Comparison of ENCODE assay signal across 24 mouse cellular contexts in the genomic region with DNA sequence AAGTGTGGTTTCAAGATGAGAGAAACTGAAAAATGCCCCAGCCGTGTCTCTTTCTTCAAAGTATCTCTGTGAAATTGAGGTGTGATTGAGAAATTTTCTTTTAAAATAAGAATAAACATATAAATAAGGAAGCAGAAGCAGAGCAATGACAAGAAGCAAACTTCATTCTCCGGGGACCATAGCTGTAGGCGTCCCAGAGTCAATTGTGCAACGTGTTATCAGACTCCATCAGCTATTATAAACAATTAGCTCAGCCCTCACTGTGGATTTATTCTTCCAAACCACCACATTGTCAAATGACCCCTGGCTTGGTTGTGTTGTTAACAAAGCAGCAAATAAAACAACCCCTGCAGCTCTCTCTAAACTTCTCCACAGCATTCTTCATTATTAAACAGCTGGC.
DNase-seq lines count a peak whose midpoint lies in the region; ATAC-seq and TF ChIP-seq lines count a peak whose summit lies in the region.
"Had no signal": no experiment of that assay in that cellular context is flagged by ENCODE, and none has a peak within 500 bp of the region (broad histone marks: within the 10 kb centered on the region; RNA-seq: fewer than 3 reads in every experiment).

No protein-coding gene starts in this region.

- no peaks in the 10 kb centered on the region for H3K4me1 ChIP-seq in lung, embryonic 14.5 days (ENCODE audit: insufficient read depth)
- H3K4me1 ChIP-seq in lung, postnatal 0 days (ENCODE audit: insufficient read depth, low read depth, low read length): no peaks in the 10 kb centered on the region
- H3K4me1 ChIP-seq: forebrain, embryonic 10.5 days; forebrain, embryonic 13.5 days; heart, embryonic 10.5 days; heart, embryonic 13.5 days had no signal

- H3K27ac ChIP-seq in lung, embryonic 14.5 days (ENCODE audit: low read depth): no peak overlapping the region
- no peak overlapping the region for H3K27ac ChIP-seq in lung, postnatal 0 days (ENCODE audit: low read length)
- H3K27ac ChIP-seq: forebrain, embryonic 10.5 days; forebrain, embryonic 13.5 days; heart, adult 2 months; heart, embryonic 10.5 days; heart, embryonic 13.5 days; hindbrain, embryonic 14.5 days; hindbrain, postnatal 0 days had no signal

- H3K4me2 ChIP-seq in lung, embryonic 14.5 days: no peak overlapping the region
- no peak overlapping the region for H3K4me2 ChIP-seq in lung, postnatal 0 days (replicated peaks; ENCODE audit: low read depth, low read length)
- peak overlapping the region; percentile 32 for H3K4me2 ChIP-seq in myocyte (ENCODE audit: low read depth)
- H3K4me2 ChIP-seq: forebrain, embryonic 13.5 days; heart, embryonic 13.5 days; hindbrain, embryonic 14.5 days had no signal

- WGBS in lung, embryonic 14.5 days: 38% methylated on average over 4 of the region's 4 CpGs
- WGBS in lung, postnatal 0 days: 37% methylated on average over 4 of the region's 4 CpGs

- no peaks in the 10 kb centered on the region for H3K9me3 ChIP-seq in lung, embryonic 14.5 days (ENCODE audit: low read depth, low read length)
- H3K9me3 ChIP-seq in lung, postnatal 0 days (ENCODE audit: low read length): no peaks in the 10 kb centered on the region
- H3K9me3 ChIP-seq: forebrain, embryonic 10.5 days; forebrain, embryonic 13.5 days; heart, embryonic 10.5 days; heart, embryonic 13.5 days had no signal

- H3K9ac ChIP-seq in lung, embryonic 14.5 days: no peak overlapping the region
- no peak overlapping the region for H3K9ac ChIP-seq in lung, postnatal 0 days (replicated peaks; ENCODE audit: low read depth)
- H3K9ac ChIP-seq: forebrain, embryonic 13.5 days; heart, embryonic 13.5 days; hindbrain, embryonic 14.5 days had no signal

- TF ChIP-seq POLR2A in myocyte (IDR thresholded peaks at IDR 0.05; ENCODE audit: insufficient read length, low read depth): no peak

- H3K27me3 ChIP-seq in lung, embryonic 14.5 days (ENCODE audit: insufficient read depth, low read length): no peaks in the 10 kb centered on the region
- H3K27me3 ChIP-seq in lung, postnatal 0 days (replicated peaks; ENCODE audit: insufficient read depth, low read length): no peaks in the 10 kb centered on the region
- H3K27me3 ChIP-seq in myocyte (ENCODE audit: control insufficient read depth, insufficient read depth, insufficient read length): no peaks in the 10 kb centered on the region
- H3K27me3 ChIP-seq: forebrain, embryonic 13.5 days; heart, embryonic 13.5 days had no signal

- no peaks in the 10 kb centered on the region for H3K36me3 ChIP-seq in lung, embryonic 14.5 days (ENCODE audit: insufficient read depth)
- H3K36me3 ChIP-seq in lung, postnatal 0 days (ENCODE audit: insufficient read depth, low read length): no peaks in the 10 kb centered on the region
- no peaks in the 10 kb centered on the region for H3K36me3 ChIP-seq in myocyte (ENCODE audit: control insufficient read depth, insufficient read depth)
- H3K36me3 ChIP-seq: forebrain, embryonic 10.5 days; heart, embryonic 10.5 days; heart, embryonic 13.5 days had no signal

- no peak for TF ChIP-seq EP300 in lung, postnatal 0 days (IDR thresholded peaks at IDR 0.05)

- no peak for ATAC-seq in lung, embryonic 14.5 days (ENCODE audit: insufficient read depth)
- peak; percentile 37; the same call in 1 of the 2 replicates for ATAC-seq in lung, postnatal 0 days
- ATAC-seq: activated CD4-positive, CD25-positive, alpha-beta regulatory T cell, adult 4 months; forebrain, embryonic 13.5 days; forebrain, embryonic 16.5 days; hindbrain, postnatal 0 days had no signal

- DNase-seq in lung, embryonic 14.5 days: peak; percentile 64
- no peak for DNase-seq in lung, postnatal 4 days
- DNase-seq in lung, postnatal 0 days (ENCODE audit: low spot score): peak; percentile 49
- no peak for DNase-seq in lung, postnatal 36 days
- DNase-seq in thymus, postnatal 25 days: no peak
- DNase-seq: adrenal gland, postnatal 10 days; adrenal gland, postnatal 36 days; cerebellum, adult 18-20 months; cerebellum, adult 9-10 months; cerebellum, postnatal 14 days; gastrocnemius, postnatal 10 days; gastrocnemius, postnatal 36 days; heart, adult 2 months; heart, postnatal 14 days; heart, postnatal 4 days had no signal

- no peaks in the 10 kb centered on the region for H3K79me2 ChIP-seq in myocyte (ENCODE audit: control insufficient read depth, insufficient read depth)

- TF ChIP-seq CTCF in lung, embryonic 14.5 days (IDR thresholded peaks at IDR 0.05; ENCODE audit: low read depth): no peak
- no peak for TF ChIP-seq CTCF in lung, postnatal 0 days (IDR thresholded peaks at IDR 0.05)

- no peak overlapping the region for H3K4me3 ChIP-seq in lung, embryonic 14.5 days (ENCODE audit: low read depth, low read length)
- no peak overlapping the region for H3K4me3 ChIP-seq in lung, postnatal 0 days (ENCODE audit: low read depth, low read length)
- H3K4me3 ChIP-seq in myocyte: no peak overlapping the region
- H3K4me3 ChIP-seq: forebrain, embryonic 10.5 days; forebrain, embryonic 13.5 days; heart, adult 2 months; heart, embryonic 10.5 days; heart, embryonic 13.5 days had no signal

- no peak overlapping the region for H3ac ChIP-seq in myocyte (ENCODE audit: control insufficient read depth, insufficient read length)

TF ChIP-seq in myocyte, 11 proteins besides CTCF, POLR2A, EP300 and RAD21:
- TF ChIP-seq TCF12 (IDR thresholded peaks at IDR 0.05; ENCODE audit: insufficient read depth, poor library complexity, severe bottlenecking) (no peak), CEBPB (IDR thresholded peaks at IDR 0.05; ENCODE audit: insufficient read depth, poor library complexity, severe bottlenecking) (peak; percentile 65)

Comparison
In these comparisons a context has a peak if more than half of its experiments do, and no peak if none do; other contexts are left out.
1. DNase-seq: peak in lung, embryonic 14.5 days (single experiment) and lung, postnatal 0 days (single experiment); none in lung, postnatal 4 days (0 of 2), lung, postnatal 36 days (single experiment) and thymus, postnatal 25 days (single experiment).